Mouse (Mus musculus) macrophage (primary cell): ENCODE measurements around the gene Mrpl4. TPM values are rescaled to one million over a fixed set of nuclear protein-coding genes. Genes with fewer than 3 reads are reported as not detected.

Source experiments
- H3K27ac ChIP-seq: fragments of 350-480 bp; formaldehyde crosslinking; 2 replicates; pipeline ENCODE4 v1.9.0; 2021
- H3K36me3 ChIP-seq: fragments of 350-480 bp; formaldehyde crosslinking; 2 replicates; pipeline ENCODE4 v1.9.0; 2021; ENCODE audit errors: inconsistent target
- H3K4me3 ChIP-seq: fragments of 350-480 bp; formaldehyde crosslinking; 2 replicates; pipeline ENCODE4 v1.9.0; 2021; ENCODE audit errors: inconsistent target
- H3K79me2 ChIP-seq: fragments of 350-480 bp; formaldehyde crosslinking; 2 replicates; pipeline ENCODE4 v1.9.0; 2021; ENCODE audit errors: inconsistent target
- WGBS: methylation state at CpG from one replicate; pipeline ENCODE4 v1.1.7; 2026; ENCODE audit warnings: inconsistent platforms; ENCODE audit not compliant: missing documents; 5-methylcytosine and 5-hydroxymethylcytosine counted together
- polyA plus RNA-seq: library from polyadenylated mRNA; stranded (reverse); fragments of 250-400 nt; gene quantifications from 3 replicates; pipeline ENCODE4 v1.2.4, GENCODE M21; 2018; ENCODE audit warnings: inconsistent platforms

The Mrpl4 gene
- polyA plus RNA-seq, 1 experiment from 2014 or later = 27.9 TPM

DNA sequence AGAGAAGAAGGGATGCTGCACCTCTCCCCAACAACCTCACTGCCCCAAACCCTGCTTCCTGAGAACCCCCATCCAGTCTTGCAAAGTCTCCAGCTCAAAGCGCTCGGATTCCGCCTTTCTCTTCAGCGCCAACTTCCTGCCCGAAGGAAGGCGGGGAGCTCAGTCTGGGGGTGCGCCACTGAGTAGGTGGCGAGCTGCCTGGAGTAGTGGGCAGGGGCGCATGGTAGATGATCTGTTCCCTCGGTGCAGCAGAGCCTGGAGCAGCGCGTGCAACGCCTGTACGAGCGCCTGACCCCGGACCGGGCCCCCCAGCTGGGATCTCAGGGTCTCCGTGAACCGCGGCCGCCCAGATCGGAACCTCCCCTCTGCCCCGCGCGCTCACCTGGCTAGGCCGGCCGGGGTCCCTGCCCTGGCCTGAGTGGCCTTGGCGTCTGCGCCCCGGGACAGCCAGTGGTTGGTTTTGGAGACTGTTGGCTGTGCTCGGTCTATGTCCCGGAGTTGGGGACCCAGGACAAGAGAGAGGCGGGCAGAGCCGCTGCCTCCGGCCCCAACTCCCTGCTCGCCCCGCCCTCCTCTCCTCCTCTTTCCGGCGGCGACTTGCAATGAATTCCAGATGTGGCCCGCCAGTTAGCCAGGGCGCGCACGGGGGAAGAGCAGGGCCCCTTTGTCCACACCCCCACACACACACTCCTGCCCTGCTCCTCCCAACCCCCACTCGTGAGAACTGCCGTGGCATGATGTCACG lies 26.1 kb upstream of the Mrpl4 start, which contains the start of gene S1pr2:
S1pr2 (minus strand) TSS at position 566 of the 745 bp plus-strand sequence.
- under 1% methylated on average over 47 of the region's 47 CpGs for WGBS
- Histone ChIP-seq H3K27ac (peak within 1 kb of the TSS; percentile 90), H3K36me3 (peaks cover 12% of the 10 kb centered on the region; the same call in 1 of the 2 replicates), H3K4me3 (peak within 1 kb of the TSS; percentile 98), H3K79me2 (peaks cover 49% of the 10 kb centered on the region)

DNA sequence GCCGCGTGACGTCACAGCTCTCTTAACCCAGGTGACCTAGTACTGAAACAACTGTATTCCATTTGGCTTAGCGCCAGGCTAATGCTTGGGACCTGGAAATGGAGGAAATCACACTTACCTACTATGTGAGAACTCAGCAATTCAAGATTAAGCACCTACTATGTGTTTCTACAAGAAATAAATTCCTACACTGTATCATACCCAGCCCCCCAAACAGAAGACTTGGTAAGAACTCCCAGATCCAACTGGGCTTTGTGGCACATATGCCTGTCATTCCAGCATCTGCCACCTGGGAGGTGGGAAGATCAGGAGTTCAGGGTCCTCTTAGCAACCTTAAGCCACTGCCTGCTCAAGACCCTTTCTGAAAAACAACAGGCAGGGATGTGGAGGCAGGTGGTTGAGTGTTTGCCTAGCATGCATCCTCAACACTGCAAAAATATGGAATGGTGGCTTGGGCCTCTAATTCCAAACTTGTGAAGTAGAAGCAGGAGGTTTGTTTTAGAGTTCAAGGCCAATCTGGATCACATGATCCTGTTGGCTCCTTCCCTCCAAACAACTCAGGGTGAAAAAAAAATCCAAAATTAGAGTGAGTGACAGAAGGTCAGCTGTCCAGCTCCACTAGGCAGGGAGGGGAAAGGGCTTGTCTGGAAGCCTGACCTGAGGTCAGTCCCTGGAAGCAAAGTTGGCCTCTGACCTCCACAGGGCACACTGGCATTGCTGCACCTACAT lies 25.4 kb upstream of the Mrpl4 start:
- H3K36me3 ChIP-seq = peaks cover 6% of the 10 kb centered on the region; the same call in 1 of the 2 replicates
- peaks cover 42% of the 10 kb centered on the region for H3K79me2 ChIP-seq
- peak overlapping the region; percentile 90 for H3K27ac ChIP-seq
- peak overlapping the region; percentile 98; the same call in 1 of the 2 replicates for H3K4me3 ChIP-seq
- WGBS = 9% methylated on average over 4 of the region's 4 CpGs

DNA sequence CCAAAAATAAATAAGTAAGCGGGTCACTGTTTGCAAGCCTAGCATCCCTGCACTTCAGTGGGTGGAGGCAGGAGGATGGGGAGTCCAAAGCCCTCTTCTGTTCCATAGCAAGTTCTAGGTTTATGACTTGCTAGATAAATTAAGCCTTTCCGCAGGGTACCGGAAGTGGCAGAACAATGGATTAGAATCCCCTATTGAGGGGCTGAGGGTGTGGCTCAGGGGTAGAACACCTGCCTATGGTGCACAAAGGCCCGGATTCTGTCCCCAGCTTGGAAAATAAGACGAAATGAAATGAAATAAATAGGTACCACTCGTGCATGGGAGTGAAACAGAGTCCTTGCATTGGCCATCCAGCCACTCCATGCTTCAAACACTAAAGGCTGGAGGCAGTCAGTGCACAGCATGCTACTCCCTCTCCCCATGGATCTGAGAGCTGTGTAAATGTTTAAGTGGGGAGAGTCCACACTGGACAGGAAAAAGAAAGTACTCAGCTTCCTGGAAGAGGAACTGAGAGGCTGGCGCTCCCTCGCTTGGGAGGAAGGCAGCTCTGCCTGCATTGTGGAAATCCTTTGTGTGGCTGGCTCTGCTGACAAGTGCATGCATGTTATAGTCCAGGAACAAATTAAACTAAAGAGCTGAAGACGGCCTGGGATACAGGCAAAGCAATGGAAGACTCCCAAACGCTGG lies 24.0 kb upstream of the Mrpl4 start:
- H3K79me2 ChIP-seq = peaks cover 28% of the 10 kb centered on the region
- no peak overlapping the region for H3K4me3 ChIP-seq
- H3K27ac ChIP-seq = peak overlapping the region; percentile 90
- H3K36me3 ChIP-seq = no peaks in the 10 kb centered on the region
- 70% methylated on average over 10 of the region's 10 CpGs for WGBS

DNA sequence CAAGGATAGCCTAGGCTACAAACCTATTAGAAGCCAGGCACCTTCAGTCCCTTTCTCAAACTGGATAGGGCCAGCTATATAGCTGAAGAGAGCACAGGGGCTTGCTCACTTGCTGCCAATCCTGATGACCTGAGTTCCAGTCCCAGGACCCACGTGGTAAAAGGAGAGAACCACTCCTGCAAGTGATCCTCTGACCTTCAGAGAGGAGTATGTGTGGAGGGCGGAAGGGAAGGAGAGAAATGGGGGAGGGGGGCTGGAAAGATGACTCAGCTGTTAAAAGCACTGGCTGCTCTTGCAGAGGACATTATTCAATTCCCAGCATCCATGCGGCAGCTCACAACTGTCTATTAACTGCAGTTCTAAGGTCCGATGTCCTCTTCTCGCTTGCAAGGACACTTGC lies 23.4 kb upstream of the Mrpl4 start:
- Histone ChIP-seq H3K36me3 (no peaks in the 10 kb centered on the region), H3K4me3 (no peak overlapping the region), H3K27ac (peak overlapping the region; percentile 90), H3K79me2 (peaks cover 21% of the 10 kb centered on the region)
- WGBS = 84% methylated on average over 5 of the region's 5 CpGs

DNA sequence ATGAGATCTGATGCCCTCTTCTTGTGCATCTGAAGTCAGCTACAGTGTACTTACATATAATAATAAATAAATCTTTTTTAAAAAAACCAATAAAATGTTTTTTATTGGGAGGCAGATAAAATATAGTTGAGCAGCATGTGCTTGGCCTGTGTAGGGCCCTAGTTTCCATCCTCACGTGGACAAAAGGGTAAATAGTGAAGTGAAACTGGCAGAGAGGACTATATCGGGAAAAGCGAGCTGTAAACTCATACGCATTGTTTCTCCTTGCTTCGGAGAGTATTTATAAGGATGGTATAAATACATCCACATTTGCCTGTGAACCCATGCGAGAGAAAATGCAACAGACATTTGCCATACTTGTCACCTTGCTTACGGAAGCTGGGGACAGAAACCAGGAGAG lies 22.8 kb upstream of the Mrpl4 start:
- Histone ChIP-seq H3K27ac (peak overlapping the region; percentile 90), H3K4me3 (no peak overlapping the region), H3K79me2 (peaks cover 16% of the 10 kb centered on the region), H3K36me3 (no peaks in the 10 kb centered on the region)
- 30% methylated on average over 7 of the region's 7 CpGs for WGBS

DNA sequence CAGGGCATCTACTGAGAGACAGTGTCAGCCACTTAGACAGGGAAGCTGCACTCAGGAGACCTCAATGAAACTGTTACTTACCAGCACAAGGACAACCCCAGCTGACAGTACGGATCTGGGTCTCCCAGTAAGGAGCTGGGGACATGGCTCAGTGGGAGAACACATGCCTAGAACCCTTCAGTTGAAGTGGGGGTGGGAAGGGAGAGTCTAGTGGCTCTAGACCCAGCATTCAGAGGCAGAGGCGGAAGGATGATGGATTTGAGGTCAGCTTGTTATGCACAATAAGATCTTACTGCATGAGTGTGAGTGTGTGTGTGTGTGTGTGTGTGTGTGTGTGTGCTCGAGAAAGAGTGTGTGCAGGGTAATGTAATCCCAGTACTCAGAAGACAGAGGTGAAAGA lies 20.4 kb upstream of the Mrpl4 start:
- H3K4me3 ChIP-seq = no peak overlapping the region
- WGBS = 100% methylated on average over 2 of the region's 3 CpGs

DNA sequence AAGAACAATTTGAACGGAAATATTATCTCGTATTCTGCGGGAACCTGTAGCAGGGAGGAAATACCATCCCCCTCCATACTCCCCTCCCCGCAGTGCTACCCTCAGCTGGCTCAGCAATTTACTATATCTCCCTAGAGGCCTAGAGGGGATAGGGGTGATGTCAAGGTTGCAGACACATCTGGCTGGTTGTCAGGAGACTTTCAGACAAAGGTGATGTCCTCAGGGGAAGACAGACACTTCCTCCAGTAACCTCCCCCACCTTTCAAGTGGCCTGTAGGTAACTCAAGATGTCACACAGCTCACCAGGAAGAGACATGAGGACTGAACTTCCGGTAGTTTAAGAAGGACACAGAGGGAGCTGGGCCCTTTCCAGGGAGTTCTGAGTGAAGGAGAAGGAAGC lies 19.4 kb upstream of the Mrpl4 start:
- no peaks in the 10 kb centered on the region for H3K36me3 ChIP-seq
- no peak overlapping the region for H3K27ac ChIP-seq
- WGBS = 65% methylated on average over 5 of the region's 5 CpGs
- H3K4me3 ChIP-seq = no peak overlapping the region
- no peaks in the 10 kb centered on the region for H3K79me2 ChIP-seq

More for the DNA sequence above, 20.4 kb upstream of the Mrpl4 start:
- no peak overlapping the region for H3K27ac ChIP-seq
- no peaks in the 10 kb centered on the region for H3K36me3 ChIP-seq
- H3K79me2 ChIP-seq = no peaks in the 10 kb centered on the region

DNA sequence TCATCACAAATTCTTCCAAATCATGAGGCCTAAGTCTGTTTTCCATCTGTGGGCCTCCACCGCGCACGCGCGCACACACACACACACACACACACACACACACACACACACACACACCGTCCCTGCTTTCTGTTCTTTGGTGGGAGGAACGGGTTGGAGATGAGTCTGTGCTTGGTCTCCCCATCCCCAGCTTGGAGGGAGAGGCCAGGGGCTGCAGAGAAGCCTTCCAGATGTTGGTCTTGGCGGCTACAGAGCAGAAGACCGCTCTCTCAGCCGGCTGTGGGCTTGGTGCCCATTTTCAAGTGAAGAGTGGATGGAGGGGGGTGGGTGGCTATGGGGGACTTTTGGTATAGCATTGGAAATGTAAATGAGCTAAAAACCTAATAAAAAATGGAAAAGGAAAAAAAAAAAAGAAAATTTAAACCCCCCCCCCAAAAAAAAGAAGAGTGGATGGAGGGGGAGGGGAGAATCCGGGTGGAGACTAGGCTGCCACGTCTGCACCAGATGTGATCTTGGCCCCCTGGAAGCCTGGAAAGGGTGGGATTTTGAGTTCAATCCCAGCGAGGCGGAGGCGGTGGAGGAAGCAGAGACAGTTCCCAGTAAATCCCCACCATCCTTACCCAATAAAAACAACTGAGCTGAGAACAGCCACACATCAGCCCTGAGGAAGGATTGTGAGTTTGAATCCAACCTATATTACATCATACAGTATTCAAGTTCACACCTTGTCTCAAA lies 15.4 kb upstream of the Mrpl4 start:
- WGBS = 92% methylated on average over 13 of the region's 15 CpGs
- Histone ChIP-seq H3K79me2 (no peaks in the 10 kb centered on the region), H3K4me3 (no peak overlapping the region), H3K27ac (no peak overlapping the region), H3K36me3 (no peaks in the 10 kb centered on the region)

DNA sequence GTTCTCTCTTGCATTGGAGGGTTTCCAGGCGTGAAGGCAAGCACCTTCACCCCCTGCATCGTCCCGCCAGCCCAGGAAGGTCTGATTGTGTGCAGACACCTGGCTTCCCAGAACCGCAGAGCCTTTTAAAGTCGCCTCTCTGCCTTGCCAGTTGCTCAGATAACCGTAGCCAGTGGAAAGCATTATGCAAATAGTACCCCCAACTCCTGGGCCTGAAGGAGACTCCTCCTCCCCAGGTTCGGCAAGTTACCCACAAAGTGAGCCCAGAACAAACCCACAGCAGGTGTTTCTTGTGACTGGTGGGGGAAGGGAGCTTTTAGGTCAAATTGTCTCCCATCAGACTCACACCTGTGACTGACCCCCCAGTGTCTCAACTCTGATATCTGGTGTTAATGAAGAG lies 14.6 kb upstream of the Mrpl4 start:
- Histone ChIP-seq H3K79me2 (no peaks in the 10 kb centered on the region), H3K27ac (no peak overlapping the region), H3K36me3 (no peaks in the 10 kb centered on the region), H3K4me3 (no peak overlapping the region)
- 79% methylated on average over 7 of the region's 7 CpGs for WGBS

DNA sequence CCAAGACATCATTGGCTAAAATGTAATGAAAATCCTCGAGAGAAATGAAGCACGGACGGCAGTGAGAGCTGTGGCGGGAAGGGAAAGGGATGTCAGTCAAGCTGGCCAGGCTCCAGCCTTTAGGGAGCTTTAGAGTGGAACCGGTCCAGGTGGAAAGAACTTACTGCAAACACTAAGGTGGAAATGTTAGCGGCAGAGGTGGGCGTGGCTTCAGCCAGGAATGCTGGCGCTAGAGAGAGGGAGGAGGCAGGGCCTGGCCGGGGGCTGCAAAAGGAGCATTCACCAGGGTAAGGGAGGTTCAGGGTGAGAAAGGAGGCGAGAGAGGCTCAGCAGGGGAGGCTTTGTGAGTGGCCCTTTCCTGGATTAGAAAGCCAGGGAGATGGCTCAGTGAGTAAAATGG lies 11.7 kb upstream of the Mrpl4 start:
- H3K4me3 ChIP-seq = no peak overlapping the region
- whole genome bisulfite sequencing = 58% methylated on average over 10 of the region's 10 CpGs
- no peak overlapping the region for H3K27ac ChIP-seq
- no peaks in the 10 kb centered on the region for H3K36me3 ChIP-seq
- no peaks in the 10 kb centered on the region for H3K79me2 ChIP-seq

DNA sequence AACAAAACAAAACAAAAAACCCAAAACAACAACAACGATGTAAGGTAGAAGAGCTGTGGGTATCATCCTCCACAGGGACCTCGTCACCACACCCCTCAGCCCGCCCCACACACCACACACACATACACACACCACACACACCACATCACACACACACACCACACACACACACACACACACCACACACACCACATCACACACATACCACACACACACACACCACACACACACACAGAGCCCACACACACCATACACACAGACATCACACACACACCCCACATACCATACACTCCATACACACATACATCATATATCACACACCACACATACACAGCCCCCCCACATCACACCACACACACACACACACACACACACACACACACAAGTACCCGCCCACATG lies 11.0 kb upstream of the Mrpl4 start:
- H3K4me3 ChIP-seq = no peak overlapping the region
- no peaks in the 10 kb centered on the region for H3K79me2 ChIP-seq
- H3K27ac ChIP-seq = no peak overlapping the region
- WGBS = 100% methylated on average over 4 of the region's 4 CpGs
- no peaks in the 10 kb centered on the region for H3K36me3 ChIP-seq

DNA sequence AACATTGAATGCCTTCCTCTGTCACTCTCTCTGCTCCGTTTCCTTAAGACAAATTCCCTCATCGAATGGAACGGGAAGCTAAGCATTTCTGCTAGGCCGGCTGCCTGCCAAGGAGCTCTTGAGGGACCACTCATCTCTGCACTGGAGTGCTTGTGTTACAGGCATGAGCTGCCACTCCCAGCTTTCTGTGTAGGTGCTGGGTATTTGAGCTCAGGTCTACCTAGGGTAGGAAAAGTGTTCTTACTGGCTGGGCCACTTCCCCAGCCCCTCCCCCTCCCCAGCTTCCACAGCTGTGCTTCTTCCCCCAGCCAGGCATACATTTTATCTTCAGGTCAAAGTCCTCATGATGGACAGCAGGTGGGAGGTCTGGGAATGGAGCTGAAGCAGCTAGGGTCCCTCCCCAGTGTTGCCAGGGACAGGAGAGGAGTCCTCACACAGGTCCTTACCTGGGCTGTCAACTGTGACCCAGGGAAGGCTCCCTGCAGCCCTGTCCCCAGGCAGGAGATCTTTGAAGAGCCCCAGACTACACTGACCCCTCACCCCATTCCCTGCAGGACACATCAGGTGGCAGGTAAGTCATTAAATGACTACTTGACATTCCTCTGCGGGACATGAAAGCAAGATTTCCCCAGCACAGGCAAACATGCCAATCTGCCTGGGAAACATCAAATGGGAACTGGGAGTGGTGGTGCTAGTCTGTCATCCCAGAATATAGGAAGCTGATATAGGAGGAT lies 9.2 kb upstream of the Mrpl4 start:
- H3K36me3 ChIP-seq = no peaks in the 10 kb centered on the region
- no peaks in the 10 kb centered on the region for H3K79me2 ChIP-seq
- H3K4me3 ChIP-seq = no peak overlapping the region
- 94% methylated on average over 5 of the region's 5 CpGs for WGBS
- no peak overlapping the region for H3K27ac ChIP-seq

DNA sequence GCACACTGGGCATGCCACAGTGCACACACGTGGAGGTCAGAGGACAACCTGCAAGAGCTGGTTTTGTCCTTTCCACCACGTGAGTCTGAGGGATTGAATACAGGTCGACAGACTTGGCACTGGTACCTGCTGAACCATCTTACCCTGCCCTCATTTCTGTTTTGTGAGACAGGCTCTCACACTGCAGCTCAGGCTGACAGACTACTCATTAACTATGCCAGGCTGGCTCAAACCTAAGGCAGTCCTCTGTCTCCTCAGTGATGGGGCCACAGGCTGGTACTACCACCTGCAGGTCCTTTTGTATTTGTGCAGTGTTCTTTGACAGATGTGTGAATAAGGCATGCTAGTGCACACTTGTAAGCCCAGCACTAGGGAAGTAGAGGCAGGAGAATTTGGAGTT lies 7.5 kb upstream of the Mrpl4 start:
- 90% methylated on average over 3 of the region's 3 CpGs for WGBS
- H3K4me3 ChIP-seq = no peak overlapping the region
- no peaks in the 10 kb centered on the region for H3K36me3 ChIP-seq
- no peaks in the 10 kb centered on the region for H3K79me2 ChIP-seq
- H3K27ac ChIP-seq = no peak overlapping the region

DNA sequence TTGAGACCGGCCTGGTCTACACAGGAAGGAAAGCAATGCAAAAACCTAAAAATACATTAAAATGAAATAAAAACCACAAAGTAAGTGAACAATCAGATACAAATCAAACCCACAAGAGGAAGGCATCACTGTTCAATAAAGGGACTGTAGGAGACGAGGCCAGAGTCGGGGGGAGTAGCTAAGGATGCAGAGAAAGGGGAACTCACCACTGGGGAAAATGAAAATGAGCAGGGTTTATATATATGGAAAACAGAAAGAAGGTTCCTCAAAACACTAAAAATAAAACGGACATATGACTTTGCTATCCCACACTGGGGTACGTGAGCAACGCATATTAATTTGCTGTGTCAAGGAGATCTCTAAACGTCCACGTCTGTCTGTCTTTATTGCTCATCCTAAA lies 5.5 kb upstream of the Mrpl4 start:
- Histone ChIP-seq H3K36me3 (no peaks in the 10 kb centered on the region), H3K27ac (peak overlapping the region; percentile 97), H3K79me2 (no peaks in the 10 kb centered on the region), H3K4me3 (no peak overlapping the region)
- whole genome bisulfite sequencing = 4% methylated on average over 7 of the region's 8 CpGs
